8 mouse cellular contexts compared by ENCODE assay signal in the genomic region with DNA sequence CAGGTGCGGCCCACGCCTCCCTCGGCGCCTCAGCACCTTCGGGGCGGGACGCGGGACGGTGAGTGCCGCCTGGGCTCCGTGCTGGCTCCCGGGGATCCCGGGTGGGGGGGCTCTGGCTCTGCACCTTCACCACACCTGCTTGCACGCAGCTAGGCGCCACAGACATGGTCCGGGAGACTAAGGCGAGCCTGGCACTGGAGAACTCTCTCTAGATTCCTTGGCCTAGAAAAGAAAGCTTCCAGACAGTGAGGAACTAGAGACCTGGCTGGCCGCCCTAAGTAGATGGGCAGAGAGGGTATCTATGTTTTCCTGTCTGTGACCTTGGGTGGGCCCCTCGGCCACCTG. TPM values are rescaled to one million over a fixed set of nuclear protein-coding genes. Genes with fewer than 3 reads are reported as not detected.
DNase-seq lines count a peak whose midpoint lies in the region; ATAC-seq and TF ChIP-seq lines count a peak whose summit lies in the region.

No protein-coding gene starts in this region.

- peak overlapping the region; percentile 15; the same call in 1 of the 2 replicates for H3K27ac ChIP-seq in lung, embryonic 14.5 days (ENCODE audit: low read depth)
- H3K27ac ChIP-seq in embryonic facial prominence, embryonic 15.5 days (replicated peaks), result peak overlapping the region; percentile 66; the same call in 1 of the 2 replicates
- peak overlapping the region; percentile 76 for H3K27ac ChIP-seq in intestine, embryonic 16.5 days (ENCODE audit: low read length)
- peak overlapping the region; percentile 55 for H3K27ac ChIP-seq in neural tube, embryonic 13.5 days (replicated peaks)

- peak overlapping the region; percentile 69 for H3K9ac ChIP-seq in lung, embryonic 14.5 days
- peak overlapping the region; percentile 62 for H3K9ac ChIP-seq in embryonic facial prominence, embryonic 15.5 days
- H3K9ac ChIP-seq in intestine, embryonic 16.5 days (ENCODE audit: low read depth, low read length), result peak overlapping the region; percentile 89
- H3K9ac ChIP-seq in neural tube, embryonic 13.5 days, result peak overlapping the region; percentile 85

- peak overlapping the region; percentile 70 for H3K4me3 ChIP-seq in lung, embryonic 14.5 days (ENCODE audit: low read depth, low read length)
- H3K4me3 ChIP-seq in embryonic facial prominence, embryonic 15.5 days (replicated peaks), result peak overlapping the region; percentile 81
- H3K4me3 ChIP-seq in intestine, embryonic 16.5 days (ENCODE audit: low read length), result peak overlapping the region; percentile 87
- peak overlapping the region; percentile 71 for H3K4me3 ChIP-seq in neural tube, embryonic 13.5 days

- H3K4me2 ChIP-seq in lung, embryonic 14.5 days, result peak overlapping the region; percentile 94
- peak overlapping the region; percentile 89 for H3K4me2 ChIP-seq in embryonic facial prominence, embryonic 15.5 days (replicated peaks)
- peak overlapping the region; percentile 63 for H3K4me2 ChIP-seq in intestine, embryonic 16.5 days (ENCODE audit: low read depth, low read length)
- H3K4me2 ChIP-seq in neural tube, embryonic 13.5 days, result peak overlapping the region; percentile 74

- peaks cover 8% of the 10 kb centered on the region; the same call in 1 of the 2 replicates for H3K4me1 ChIP-seq in lung, embryonic 14.5 days (ENCODE audit: insufficient read depth)
- H3K4me1 ChIP-seq in embryonic facial prominence, embryonic 15.5 days, result peaks cover 9% of the 10 kb centered on the region
- H3K4me1 ChIP-seq in intestine, embryonic 16.5 days (ENCODE audit: control insufficient read depth, insufficient read depth, low read length), result peaks cover 11% of the 10 kb centered on the region
- H3K4me1 ChIP-seq in neural tube, embryonic 13.5 days (replicated peaks), result peaks cover 15% of the 10 kb centered on the region

- peaks cover 6% of the 10 kb centered on the region; the same call in 1 of the 2 replicates for H3K27me3 ChIP-seq in lung, embryonic 14.5 days (ENCODE audit: insufficient read depth, low read length)
- 0 out of 2 replicates have a peak, but pooled peaks cover 21% of the 10 kb centered on the region for H3K27me3 ChIP-seq in embryonic facial prominence, embryonic 15.5 days
- no peaks in the 10 kb centered on the region for H3K27me3 ChIP-seq in intestine, embryonic 16.5 days (replicated peaks; ENCODE audit: control insufficient read depth, insufficient read depth, low read length)
- peaks cover 10% of the 10 kb centered on the region; the same call in 1 of the 2 replicates for H3K27me3 ChIP-seq in neural tube, embryonic 13.5 days

- ATAC-seq in lung, embryonic 14.5 days (ENCODE audit: insufficient read depth), result no peak
- no peak; the same call in 1 of the 2 replicates for ATAC-seq in embryonic facial prominence, embryonic 15.5 days (ENCODE audit: insufficient number of reproducible peaks, low FRiP score, low TSS enrichment, low read depth)
- no peak for ATAC-seq in intestine, embryonic 16.5 days
- no peak for ATAC-seq in neural tube, embryonic 13.5 days (ENCODE audit: low read depth)

- TF ChIP-seq CTCF in lung, embryonic 14.5 days (IDR thresholded peaks at IDR 0.05; ENCODE audit: low read depth), result no peak

- no peaks in the 10 kb centered on the region for H3K9me3 ChIP-seq in lung, embryonic 14.5 days (ENCODE audit: low read depth, low read length)
- H3K9me3 ChIP-seq in embryonic facial prominence, embryonic 15.5 days (replicated peaks), result no peaks in the 10 kb centered on the region
- H3K9me3 ChIP-seq in intestine, embryonic 16.5 days (ENCODE audit: control insufficient read depth, low read length), result no peaks in the 10 kb centered on the region
- no peaks in the 10 kb centered on the region for H3K9me3 ChIP-seq in neural tube, embryonic 13.5 days

- WGBS in lung, embryonic 14.5 days, result under 1% methylated on average over 19 of the region's 19 CpGs
- under 1% methylated on average over 19 of the region's 19 CpGs for WGBS in embryonic facial prominence, embryonic 15.5 days
- 2% methylated on average over 19 of the region's 19 CpGs for WGBS in intestine, embryonic 16.5 days
- WGBS in neural tube, embryonic 13.5 days, result 1% methylated on average over 19 of the region's 19 CpGs

- DNase-seq in lung, embryonic 14.5 days, result no peak
- DNase-seq in lung, postnatal 25 days (ENCODE audit: low spot score), result no peak
- DNase-seq in urinary bladder, adult 18-20 months (ENCODE audit: low spot score in 2 of 2), result no peak
- no peak for DNase-seq in layer of hippocampus, adult 9-11 months
- no peak for DNase-seq in retina, embryonic 14.5 days (ENCODE audit: low spot score)

- no peaks in the 10 kb centered on the region for H3K36me3 ChIP-seq in lung, embryonic 14.5 days (ENCODE audit: insufficient read depth)
- H3K36me3 ChIP-seq in embryonic facial prominence, embryonic 15.5 days, result no peaks in the 10 kb centered on the region
- H3K36me3 ChIP-seq in intestine, embryonic 16.5 days (ENCODE audit: control insufficient read depth, insufficient read depth, low read length), result no peaks in the 10 kb centered on the region
- no peaks in the 10 kb centered on the region for H3K36me3 ChIP-seq in neural tube, embryonic 13.5 days

RNA-seq across cellular contexts. Expression of gene Klhl36, which starts 0.3 kb away (rescaled TPM):
- 11.5 and 11.8 TPM in 2 replicates for polyA plus RNA-seq in lung, embryonic 14.5 days (2014; fragmentation: Nextera tagmentation; extraction: Ambion mirVana)
- polyA plus RNA-seq in embryonic facial prominence, embryonic 15.5 days (2015; fragmentation: Nextera tagmentation; extraction: Ambion mirVana), result 13.7 and 14.1 TPM in 2 replicates
- polyA plus RNA-seq in intestine, embryonic 16.5 days (2015; fragmentation: Nextera tagmentation; extraction: Ambion mirVana), result 11.5 and 12.2 TPM in 2 replicates
- polyA plus RNA-seq in neural tube, embryonic 13.5 days (2015; fragmentation: Nextera tagmentation; extraction: Ambion mirVana), result 12.3 and 12.4 TPM in 2 replicates

RNA-seq across cellular contexts. Expression of gene Cotl1, which starts 22.0 kb away (rescaled TPM):
- 201 and 204 TPM in 2 replicates for polyA plus RNA-seq in lung, embryonic 14.5 days (2014; fragmentation: Nextera tagmentation; extraction: Ambion mirVana)
- polyA plus RNA-seq in embryonic facial prominence, embryonic 15.5 days (2015; fragmentation: Nextera tagmentation; extraction: Ambion mirVana), result 76.6 and 105 TPM in 2 replicates
- polyA plus RNA-seq in intestine, embryonic 16.5 days (2015; fragmentation: Nextera tagmentation; extraction: Ambion mirVana), result 248 and 262 TPM in 2 replicates
- polyA plus RNA-seq in neural tube, embryonic 13.5 days (2015; fragmentation: Nextera tagmentation; extraction: Ambion mirVana), result 121 and 123 TPM in 2 replicates

RNA-seq across cellular contexts. Expression of gene Usp10, which starts 47.8 kb away (rescaled TPM):
- polyA plus RNA-seq in lung, embryonic 14.5 days (2014; fragmentation: Nextera tagmentation; extraction: Ambion mirVana), result 142 and 155 TPM in 2 replicates
- 111 and 114 TPM in 2 replicates for polyA plus RNA-seq in embryonic facial prominence, embryonic 15.5 days (2015; fragmentation: Nextera tagmentation; extraction: Ambion mirVana)
- polyA plus RNA-seq in intestine, embryonic 16.5 days (2015; fragmentation: Nextera tagmentation; extraction: Ambion mirVana), result 124 and 125 TPM in 2 replicates
- polyA plus RNA-seq in neural tube, embryonic 13.5 days (2015; fragmentation: Nextera tagmentation; extraction: Ambion mirVana), result 116 and 125 TPM in 2 replicates

RNA-seq across cellular contexts. Expression of gene Gm20388, which starts 48.3 kb away (rescaled TPM):
- not detected in 2 replicates for polyA plus RNA-seq in lung, embryonic 14.5 days (2014; fragmentation: Nextera tagmentation; extraction: Ambion mirVana)
- 5.9 and 8.0 TPM in 2 replicates for polyA plus RNA-seq in embryonic facial prominence, embryonic 15.5 days (2015; fragmentation: Nextera tagmentation; extraction: Ambion mirVana)
- 5.8 and 7.1 TPM in 2 replicates for polyA plus RNA-seq in intestine, embryonic 16.5 days (2015; fragmentation: Nextera tagmentation; extraction: Ambion mirVana)
- polyA plus RNA-seq in neural tube, embryonic 13.5 days (2015; fragmentation: Nextera tagmentation; extraction: Ambion mirVana), result 0.27 TPM in 1 of 2 replicates, not detected in the other

Comparison
In these comparisons a context has a peak if more than half of its experiments do, and no peak if none do; other contexts are left out.
1. H3K27ac ChIP-seq: peak in every context shown above with its lines; median percentile 76 in intestine, embryonic 16.5 days; 66 in embryonic facial prominence, embryonic 15.5 days; 55 in neural tube, embryonic 13.5 days; 15 in lung, embryonic 14.5 days.